Mouse (Mus musculus): Measurements from ENCODE around the gene Rassf1.

GRCm38 (mm10) chr9:107555031-107555457 is 3.7 kb downstream of the Rassf1 start:
- no peak for TF ChIP-seq CHD2 (IDR thresholded peaks at IDR 0.05; ENCODE audit: low read length)
- TF ChIP-seq ZMIZ1 (IDR thresholded peaks at IDR 0.05; ENCODE audit: low read depth, low read length): no peak
- TF ChIP-seq POLR2A (IDR thresholded peaks at IDR 0.05; ENCODE audit: low read depth, low read length): no peak
- TF ChIP-seq CTCF (conservative IDR thresholded peaks at IDR 0.05 in 1 of 2, IDR thresholded peaks at IDR 0.05 in 1 of 2; ENCODE audit: low read depth in 2 of 2, low read length in 2 of 2): no peak
- TF ChIP-seq CHD1 (IDR thresholded peaks at IDR 0.05; ENCODE audit: low read depth, low read length): no peak
- no peak for TF ChIP-seq MAFK (IDR thresholded peaks at IDR 0.05; ENCODE audit: insufficient replicate concordance, low read length)
- TF ChIP-seq USF2 (conservative IDR thresholded peaks at IDR 0.05; ENCODE audit: low read depth, low read length): no peak
- no peak for TF ChIP-seq KAT2A (IDR thresholded peaks at IDR 0.05; ENCODE audit: insufficient replicate concordance, low read length)
- TF ChIP-seq MEF2A (IDR thresholded peaks at IDR 0.05; ENCODE audit: borderline replicate concordance, low read depth, low read length): no peak
- no peak for TF ChIP-seq E2F4 (IDR thresholded peaks at IDR 0.05; ENCODE audit: insufficient replicate concordance, low read depth, low read length)
- no peak for TF ChIP-seq EP300 (IDR thresholded peaks at IDR 0.05; ENCODE audit: low read length)
- TF ChIP-seq UBTF (IDR thresholded peaks at IDR 0.05; ENCODE audit: low read depth, low read length): no peak
- TF ChIP-seq TCF12 (IDR thresholded peaks at IDR 0.05; ENCODE audit: low read depth, low read length): no peak
- no peak for TF ChIP-seq SMC3 (IDR thresholded peaks at IDR 0.05; ENCODE audit: low read depth, low read length)
